Mouse (Mus musculus) CD8-positive naive resting alpha-beta T cell, adult 2 months (primary cell): ENCODE data around the gene Adamts3.

Experiments used
- DNase-seq, 2 experiments: peaks; one replicate each; pipeline ENCODE4 v3.0.0; 2022; ENCODE audit warnings: low read depth in 2 of 2, low spot score in 2 of 2

Gene Adamts3

GRCm38 (mm10) chr5:89819531-89819930 is 63.6 kb downstream of the Adamts3 start:
- no peak for DNase-seq

- DNase-seq: no peak
Observed at GRCm38 (mm10) chr5:89816610-89817009, 66.5 kb downstream of the Adamts3 start.

GRCm38 (mm10) chr5:89814552-89814951 is 68.6 kb downstream of the Adamts3 start:
- DNase-seq: no peak

- no peak for DNase-seq
Observed at GRCm38 (mm10) chr5:89800181-89800816, 82.8 kb downstream of the Adamts3 start.

- no peak for DNase-seq
Observed at GRCm38 (mm10) chr5:89793706-89794105, 89.4 kb downstream of the Adamts3 start.

- no peak for DNase-seq
Observed at GRCm38 (mm10) chr5:89784635-89785034, 98.5 kb downstream of the Adamts3 start.

- no peak for DNase-seq
Observed at GRCm38 (mm10) chr5:89779823-89780222, 103.3 kb downstream of the Adamts3 start.

- DNase-seq: no peak
Observed at GRCm38 (mm10) chr5:89778610-89779009, 104.5 kb downstream of the Adamts3 start.

- DNase-seq: no peak
Observed at GRCm38 (mm10) chr5:89777411-89777810, 105.7 kb downstream of the Adamts3 start.

GRCm38 (mm10) chr5:89770655-89771355 is 112.3 kb downstream of the Adamts3 start:
- no peak for DNase-seq

GRCm38 (mm10) chr5:89763189-89764187 is 119.6 kb downstream of the Adamts3 start:
- DNase-seq: no peak

GRCm38 (mm10) chr5:89760368-89760767 is 122.8 kb downstream of the Adamts3 start:
- DNase-seq: no peak

GRCm38 (mm10) chr5:89751836-89752235 is 131.3 kb downstream of the Adamts3 start:
- DNase-seq: no peak

- no peak for DNase-seq
Observed at GRCm38 (mm10) chr5:89748185-89748884, 134.8 kb downstream of the Adamts3 start.

- no peak for DNase-seq
Observed at GRCm38 (mm10) chr5:89747149-89747659, 135.9 kb downstream of the Adamts3 start.

- DNase-seq: no peak
Observed at GRCm38 (mm10) chr5:89745112-89745511, 138.0 kb downstream of the Adamts3 start.

GRCm38 (mm10) chr5:89734759-89735158 is 148.4 kb downstream of the Adamts3 start:
- no peak for DNase-seq

- no peak for DNase-seq
Observed at GRCm38 (mm10) chr5:89730411-89730810, 152.7 kb downstream of the Adamts3 start.

GRCm38 (mm10) chr5:89728117-89728516 is 155.0 kb downstream of the Adamts3 start:
- DNase-seq: no peak

- DNase-seq: no peak
Observed at GRCm38 (mm10) chr5:89727497-89728057, 155.6 kb downstream of the Adamts3 start.
